Mouse (Mus musculus): ENCODE results near the gene Cabp1. TPM values are rescaled to one million over a fixed set of nuclear protein-coding genes. Genes with fewer than 3 reads are reported as not detected.
A peak's percentile ranks its signal among the peaks of the same experiment; 100 is the strongest.

Cabp1 gene
- polyA plus RNA-seq, 1 experiment from 2014 or later, result 0.44 TPM

DNA sequence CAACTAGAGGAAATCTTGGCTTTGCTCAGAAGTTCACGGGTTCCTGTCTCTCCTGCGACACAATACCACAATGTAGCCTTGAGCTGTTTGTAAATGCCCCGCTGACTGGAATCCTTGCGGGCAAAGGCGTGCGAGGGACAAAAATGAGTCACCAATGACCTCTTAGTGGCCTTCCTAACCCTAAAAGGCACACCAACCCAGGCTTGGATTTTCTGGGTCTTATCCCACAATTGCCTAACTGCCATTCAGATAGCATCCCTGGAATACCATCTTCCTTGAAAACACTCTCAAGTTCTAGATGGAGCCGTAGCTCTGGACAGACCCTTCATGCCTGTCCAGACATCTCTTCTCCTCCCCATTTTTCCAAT, 1.4 kb downstream of the Cabp1 start:
- H3K27me3 ChIP-seq (ENCODE audit: control insufficient read depth, insufficient read depth, low read length), result peaks cover 19% of the 10 kb centered on the region
- TF ChIP-seq CTCF (IDR thresholded peaks at IDR 0.05; ENCODE audit: low read depth) (no peak), EP300 (optimal IDR thresholded peaks at IDR 0.05) (no peak)
- DNase-seq (ENCODE audit: low spot score) (no peak), ATAC-seq (ENCODE audit: low FRiP score, low TSS enrichment) (no peak)
- peak overlapping the region; percentile 52; the same call in 1 of the 2 replicates for H3K4me3 ChIP-seq (ENCODE audit: low read depth, low read length)
- no peaks in the 10 kb centered on the region for H3K4me1 ChIP-seq (replicated peaks; ENCODE audit: control insufficient read depth, insufficient read depth)
- 19% methylated on average over 7 of the region's 7 CpGs for WGBS
- peak overlapping the region; percentile 96 for H3K4me2 ChIP-seq (replicated peaks; ENCODE audit: low read depth)
- H3K27ac ChIP-seq (replicated peaks), result no peak overlapping the region
- no peaks in the 10 kb centered on the region for H3K36me3 ChIP-seq (ENCODE audit: control insufficient read depth, insufficient read depth, low read length)
- H3K9me3 ChIP-seq (ENCODE audit: control insufficient read depth, low read length), result no peaks in the 10 kb centered on the region
- H3K9ac ChIP-seq (ENCODE audit: low read length), result no peak overlapping the region

GRCm38 (mm10) chr5:115191880-115192827, 2.0 kb downstream of the Cabp1 start:
- Histone ChIP-seq H3K36me3 (ENCODE audit: control insufficient read depth, insufficient read depth, low read length) (no peaks in the 10 kb centered on the region), H3K9ac (ENCODE audit: low read length) (no peak overlapping the region), H3K27me3 (ENCODE audit: control insufficient read depth, insufficient read depth, low read length) (peaks cover 19% of the 10 kb centered on the region), H3K4me1 (replicated peaks; ENCODE audit: control insufficient read depth, insufficient read depth) (peaks cover 2% of the 10 kb centered on the region; the same call in 1 of the 2 replicates), H3K27ac (replicated peaks) (no peak overlapping the region), H3K9me3 (ENCODE audit: control insufficient read depth, low read length) (no peaks in the 10 kb centered on the region), H3K4me3 (ENCODE audit: low read depth, low read length) (no peak overlapping the region), H3K4me2 (replicated peaks; ENCODE audit: low read depth) (no peak overlapping the region)
- 16% methylated on average over 29 of the region's 29 CpGs for WGBS
- TF ChIP-seq EP300 (optimal IDR thresholded peaks at IDR 0.05), result no peak
- no peak for TF ChIP-seq CTCF (IDR thresholded peaks at IDR 0.05; ENCODE audit: low read depth)
- no peak for ATAC-seq (ENCODE audit: low FRiP score, low TSS enrichment)
- no peak for DNase-seq (ENCODE audit: low spot score)

GRCm38 (mm10) chr5:115190081-115190480, 4.1 kb downstream of the Cabp1 start:
- H3K9me3 ChIP-seq (ENCODE audit: control insufficient read depth, low read length), result no peaks in the 10 kb centered on the region
- H3K36me3 ChIP-seq (ENCODE audit: control insufficient read depth, insufficient read depth, low read length), result no peaks in the 10 kb centered on the region
- no peak for TF ChIP-seq CTCF (IDR thresholded peaks at IDR 0.05; ENCODE audit: low read depth)
- no peak for TF ChIP-seq EP300 (optimal IDR thresholded peaks at IDR 0.05)
- 73% methylated on average over 12 of the region's 12 CpGs for WGBS
- no peak overlapping the region for H3K4me3 ChIP-seq (ENCODE audit: low read depth, low read length)
- peaks cover 2% of the 10 kb centered on the region; the same call in 1 of the 2 replicates for H3K4me1 ChIP-seq (replicated peaks; ENCODE audit: control insufficient read depth, insufficient read depth)
- no peak for DNase-seq (ENCODE audit: low spot score)
- no peak for ATAC-seq (ENCODE audit: low FRiP score, low TSS enrichment)
- H3K27me3 ChIP-seq (ENCODE audit: control insufficient read depth, insufficient read depth, low read length), result peaks cover 19% of the 10 kb centered on the region
- no peak overlapping the region for H3K4me2 ChIP-seq (replicated peaks; ENCODE audit: low read depth)
- no peak overlapping the region for H3K9ac ChIP-seq (ENCODE audit: low read length)
- H3K27ac ChIP-seq (replicated peaks), result no peak overlapping the region

DNA sequence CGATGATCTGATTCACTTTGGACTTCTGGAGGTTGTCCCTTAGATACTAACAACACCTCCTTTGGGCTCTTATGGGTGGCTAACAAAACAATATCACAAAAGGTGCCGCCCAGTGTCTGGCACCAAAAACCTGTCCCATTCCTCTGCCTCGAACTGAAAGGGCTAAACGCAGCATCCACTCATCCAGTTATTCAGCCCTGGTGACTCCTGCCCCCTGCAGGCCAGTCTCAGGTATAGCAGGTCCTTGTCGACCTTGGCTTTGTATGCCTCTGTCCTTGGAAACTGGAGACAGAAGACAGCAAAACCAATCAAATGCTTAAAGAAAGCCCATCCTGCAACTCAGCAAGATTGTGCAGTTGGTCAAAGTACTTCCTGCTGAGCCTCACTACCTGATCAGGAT, 5.4 kb downstream of the Cabp1 start:
- peaks cover 16% of the 10 kb centered on the region for H3K27me3 ChIP-seq (ENCODE audit: control insufficient read depth, insufficient read depth, low read length)
- no peak overlapping the region for H3K27ac ChIP-seq (replicated peaks)
- no peak overlapping the region for H3K9ac ChIP-seq (ENCODE audit: low read length)

DNA sequence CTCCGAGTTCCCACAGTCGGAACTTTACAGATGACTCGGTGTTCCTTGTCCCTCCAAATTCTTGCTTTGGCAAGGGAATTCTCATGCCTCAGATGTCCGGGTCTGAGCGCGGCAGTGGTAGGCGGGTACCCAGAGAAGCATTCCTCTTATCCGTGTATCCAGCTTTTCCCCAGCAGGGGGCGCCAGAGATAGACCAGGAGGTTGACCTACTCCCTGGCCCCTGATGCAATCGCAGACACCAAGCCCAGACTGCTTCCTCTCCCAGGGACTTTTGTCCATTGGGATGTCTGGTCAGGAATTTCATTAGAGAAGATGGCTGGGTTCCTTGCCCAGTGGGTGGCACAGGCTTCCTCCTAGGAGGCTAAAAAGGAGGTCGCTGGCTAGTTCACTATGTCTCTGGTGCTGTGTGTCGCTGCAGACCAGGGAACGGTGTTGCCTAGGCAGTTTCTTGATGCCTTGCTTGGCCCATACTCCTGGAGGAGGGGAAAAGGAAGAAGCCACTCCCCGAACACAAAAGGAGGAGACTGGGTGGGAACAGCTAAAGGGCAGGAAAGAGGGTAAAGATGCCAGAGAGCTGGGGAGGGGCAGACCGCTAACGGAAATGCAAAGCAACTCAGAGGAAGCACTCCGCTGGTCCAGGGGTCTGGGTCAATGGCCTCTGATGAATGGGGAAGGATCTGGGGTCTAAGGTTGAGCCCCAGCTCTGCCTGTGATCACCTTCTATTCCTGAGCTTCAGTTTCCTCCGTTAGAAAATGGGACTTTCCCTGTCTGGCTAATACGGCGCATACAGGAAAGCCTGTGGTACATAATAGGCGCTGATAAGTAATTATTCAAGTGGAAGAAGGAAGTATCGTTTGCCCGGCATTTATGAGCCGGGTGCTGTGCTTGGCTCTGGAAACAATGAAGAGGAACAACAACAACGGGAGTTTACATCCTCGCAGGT, 6.7 kb downstream of the Cabp1 start:
- 0 out of 2 replicates have a peak overlapping the region, but pooled peaks have one; percentile 9 for H3K27ac ChIP-seq (replicated peaks)
- no peak for TF ChIP-seq EP300 (optimal IDR thresholded peaks at IDR 0.05)
- TF ChIP-seq CTCF (IDR thresholded peaks at IDR 0.05; ENCODE audit: low read depth), result peak; percentile 94
- no peaks in the 10 kb centered on the region for H3K9me3 ChIP-seq (ENCODE audit: control insufficient read depth, low read length)
- ATAC-seq (ENCODE audit: low FRiP score, low TSS enrichment) (peak; percentile 82), DNase-seq (ENCODE audit: low spot score) (peak; percentile 89)
- peak overlapping the region; percentile 29; the same call in 1 of the 2 replicates for H3K4me2 ChIP-seq (replicated peaks; ENCODE audit: low read depth)
- peaks cover 2% of the 10 kb centered on the region; the same call in 1 of the 2 replicates for H3K4me1 ChIP-seq (replicated peaks; ENCODE audit: control insufficient read depth, insufficient read depth)
- no peak overlapping the region for H3K9ac ChIP-seq (ENCODE audit: low read length)
- H3K36me3 ChIP-seq (ENCODE audit: control insufficient read depth, insufficient read depth, low read length), result no peaks in the 10 kb centered on the region
- H3K4me3 ChIP-seq (ENCODE audit: low read depth, low read length), result no peak overlapping the region
- H3K27me3 ChIP-seq (ENCODE audit: control insufficient read depth, insufficient read depth, low read length), result peaks cover 13% of the 10 kb centered on the region
- 22% methylated on average over 26 of the region's 26 CpGs for WGBS

More for the DNA sequence above, 5.4 kb downstream of the Cabp1 start:
- H3K4me3 ChIP-seq (ENCODE audit: low read depth, low read length), result no peak overlapping the region
- H3K4me1 ChIP-seq (replicated peaks; ENCODE audit: control insufficient read depth, insufficient read depth), result peaks cover 2% of the 10 kb centered on the region; the same call in 1 of the 2 replicates
- no peaks in the 10 kb centered on the region for H3K36me3 ChIP-seq (ENCODE audit: control insufficient read depth, insufficient read depth, low read length)
- DNase-seq (ENCODE audit: low spot score) (no peak), ATAC-seq (ENCODE audit: low FRiP score, low TSS enrichment) (no peak)
- 42% methylated on average over 5 of the region's 5 CpGs for WGBS
- no peaks in the 10 kb centered on the region for H3K9me3 ChIP-seq (ENCODE audit: control insufficient read depth, low read length)
- peak; percentile 85 for TF ChIP-seq CTCF (IDR thresholded peaks at IDR 0.05; ENCODE audit: low read depth)
- TF ChIP-seq EP300 (optimal IDR thresholded peaks at IDR 0.05), result no peak
- no peak overlapping the region for H3K4me2 ChIP-seq (replicated peaks; ENCODE audit: low read depth)

Data from stomach, postnatal 0 days (tissue).